Mouse (Mus musculus) Patski (cell line): ENCODE measurements around the gene Bag5. TPM values are rescaled to one million over a fixed set of nuclear protein-coding genes. Genes with fewer than 3 reads are reported as not detected.

ENCODE experiments used
- ATAC-seq: fragments of 100-300 bp; one replicate; pipeline ENCODE4 v1.8.0; 2021
- CTCF ChIA-PET: fragments of 350-600 bp; sonication (Branson Sonifier 250); formaldehyde crosslinking; loops from one replicate; lab custom pipeline; 2022; ENCODE audit warnings: inconsistent platforms; lab: Charles Lee
- POLR2A ChIA-PET: fragments of 350-600 bp; sonication (Branson Sonifier 250); formaldehyde crosslinking; loops from one replicate; lab custom pipeline; 2022; ENCODE audit warnings: antibody characterized with exemption, inconsistent platforms; lab: Charles Lee
- DNase-seq: peaks from one replicate; pipeline ENCODE4 v3.0.0-alpha.2; 2011; ENCODE audit warnings: low read depth, low spot score
- H3K27me3 ChIP-seq: fragments of 371-371 bp; one replicate; pipeline ENCODE4 v1.5.1; 2021
- CTCF ChIP-seq: fragments of 100-300 bp; IDR thresholded peaks from one replicate; pipeline ENCODE4 v1.5.1; 2021
- in situ Hi-C: fragments of 300-500 bp; cut with MboI; formaldehyde crosslinking; loops from 3 replicates; pipeline ENCODE4 v1.11.1; 2018; ENCODE audit warnings: low pct_unique_long_range_greater_than_20kb, mixed read lengths
- polyA plus RNA-seq: library from polyadenylated mRNA; unstranded; gene quantifications from one replicate; pipeline ENCODE4 v1.2.3, GENCODE M21; 2021

Bag5 gene
- polyA plus RNA-seq, 1 experiment from 2014 or later: 40.1 TPM

- TF ChIP-seq CTCF: no peak
- in situ Hi-C loops: no loop called here
- no peak for ATAC-seq
- DNase-seq: no peak
- ChIA-PET POLR2A (no interaction called here), CTCF (interaction anchor here (0.9 kb wide), 1 partner anchor 67 kb away, joined by 3 read pairs; no protein-coding TSS in a partner anchor)
- no peaks in the 10 kb centered on the region for H3K27me3 ChIP-seq
Measured at GRCm38 (mm10) chr12:111734912-111735311, 21.9 kb upstream of the Bag5 start.

- no peak for TF ChIP-seq CTCF
Measured at GRCm38 (mm10) chr12:111732921-111733320, 19.9 kb upstream of the Bag5 start.

GRCm38 (mm10) chr12:111731822-111732807, 19.1 kb upstream of the Bag5 start:
- ChIA-PET CTCF (interaction anchor here (1.0 to 1.2 kb wide), 3 partner anchors 44 to 65 kb away, joined by 3 to 7 read pairs (median 3); no protein-coding TSS in a partner anchor), POLR2A (interaction anchor here (1.5 kb wide), 1 partner anchor 9 kb away, joined by 4 read pairs; no protein-coding TSS in a partner anchor)
- in situ Hi-C loops: no loop called here
- no peaks in the 10 kb centered on the region for H3K27me3 ChIP-seq
- DNase-seq: no peak
- peak; percentile 89 for TF ChIP-seq CTCF
- ATAC-seq: peak; percentile 57

More at GRCm38 (mm10) chr12:111732921-111733320, 19.9 kb upstream of the Bag5 start:
- POLR2A ChIA-PET: interaction anchor here (0.7 kb wide), 1 partner anchor 67 kb away, joined by 3 read pairs; no protein-coding TSS in a partner anchor
- no peak for DNase-seq
- no peak for ATAC-seq
- no peaks in the 10 kb centered on the region for H3K27me3 ChIP-seq
- CTCF ChIA-PET: interaction anchor here (1.1 kb wide), 1 partner anchor 66 kb away, joined by 3 read pairs; no protein-coding TSS in a partner anchor
- in situ Hi-C loops: no loop called here

GRCm38 (mm10) chr12:111727956-111728355, 14.9 kb upstream of the Bag5 start:
- H3K27me3 ChIP-seq: no peaks in the 10 kb centered on the region
- DNase-seq (no peak), ATAC-seq (no peak)
- POLR2A ChIA-PET: no interaction called here
- in situ Hi-C loops: loop anchor here (5.0 kb wide), 1 partner anchor 71 kb away; no protein-coding TSS in a partner anchor
- CTCF ChIA-PET: no interaction called here
- no peak for TF ChIP-seq CTCF

- ATAC-seq (no peak), DNase-seq (no peak)
- in situ Hi-C loops: loop anchor here (5.0 kb wide), 1 partner anchor 69 kb away; no protein-coding TSS in a partner anchor
- ChIA-PET CTCF (no interaction called here), POLR2A (no interaction called here)
- H3K27me3 ChIP-seq: no peaks in the 10 kb centered on the region
- TF ChIP-seq CTCF: no peak
Measured at GRCm38 (mm10) chr12:111726122-111726463, 13.0 kb upstream of the Bag5 start.

- CTCF ChIA-PET: no interaction called here
- POLR2A ChIA-PET: interaction anchor here (1.1 kb wide), 1 partner anchor 13 kb away, joined by 3 read pairs; no protein-coding TSS in a partner anchor
- no peak for TF ChIP-seq CTCF
- in situ Hi-C loops: loop anchor here (5.0 kb wide), 1 partner anchor 68 kb away; no protein-coding TSS in a partner anchor
- no peaks in the 10 kb centered on the region for H3K27me3 ChIP-seq
- DNase-seq (no peak), ATAC-seq (no peak)
Measured at GRCm38 (mm10) chr12:111725338-111726121, 12.5 kb upstream of the Bag5 start.

DNA sequence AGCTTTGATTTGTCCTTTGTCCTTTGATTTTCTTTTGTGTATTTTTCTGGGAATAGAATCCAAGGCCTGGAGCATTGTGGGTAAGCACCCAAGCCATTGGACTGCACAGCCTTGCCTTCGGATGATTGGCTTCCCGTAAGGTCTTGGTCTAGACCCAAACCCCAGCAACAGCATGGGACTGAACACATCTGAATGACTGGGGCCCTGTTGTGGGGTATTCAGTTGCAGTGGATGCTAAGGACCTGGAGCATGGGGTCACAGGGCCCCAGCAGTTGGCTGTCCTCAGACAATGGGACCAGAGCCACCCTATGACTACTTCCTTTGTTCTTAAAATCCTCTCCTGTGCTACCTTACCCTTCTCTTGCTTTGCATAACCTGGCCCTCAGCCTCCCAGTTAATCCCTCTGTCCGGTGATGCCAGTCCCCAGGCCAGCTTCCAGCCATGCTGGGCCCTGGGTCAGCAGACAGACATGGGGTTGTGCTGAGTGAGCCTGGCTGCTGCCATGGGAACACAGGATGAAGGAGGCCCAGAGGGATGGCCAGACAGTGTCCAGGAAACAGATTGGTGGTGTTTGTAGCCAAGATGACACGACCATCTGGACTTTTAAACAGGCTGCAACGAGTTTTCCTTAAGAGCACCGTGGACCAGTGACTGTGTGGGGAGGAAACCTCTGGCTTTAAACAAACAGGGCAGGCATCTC, 11.7 kb upstream of the Bag5 start:
- H3K27me3 ChIP-seq: no peaks in the 10 kb centered on the region
- no peak for ATAC-seq
- DNase-seq: no peak
- ChIA-PET CTCF (interaction anchor here (1.5 kb wide), 1 partner anchor 14 kb away, joined by 3 read pairs; no protein-coding TSS in a partner anchor), POLR2A (interaction anchor here (1.1 kb wide), 1 partner anchor 12 kb away, joined by 3 read pairs; no protein-coding TSS in a partner anchor)
- TF ChIP-seq CTCF: no peak
- in situ Hi-C loops: loop anchor here (5.0 kb wide), 1 partner anchor 67 kb away; no protein-coding TSS in a partner anchor

DNA sequence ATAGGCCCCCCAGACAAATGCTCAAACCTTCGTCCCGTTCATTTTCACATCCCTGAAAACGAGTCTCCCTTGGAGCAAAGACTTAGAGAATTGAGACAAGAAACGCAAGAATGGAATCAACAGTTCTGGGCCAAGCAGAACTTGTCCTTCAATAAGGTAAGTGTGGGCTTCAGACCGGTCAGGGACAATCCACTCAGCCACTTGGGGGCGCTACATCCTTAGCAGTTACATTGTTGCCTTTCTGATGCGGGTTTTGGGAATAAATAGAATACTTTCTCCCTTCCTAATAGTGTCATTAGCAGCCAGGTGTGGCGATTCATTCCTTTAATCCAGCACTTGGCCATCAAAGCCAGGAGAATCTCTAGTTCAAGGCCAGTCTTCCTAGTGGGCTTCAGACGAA, 9.6 kb upstream of the Bag5 start:
- in situ Hi-C loops: no loop called here

DNA sequence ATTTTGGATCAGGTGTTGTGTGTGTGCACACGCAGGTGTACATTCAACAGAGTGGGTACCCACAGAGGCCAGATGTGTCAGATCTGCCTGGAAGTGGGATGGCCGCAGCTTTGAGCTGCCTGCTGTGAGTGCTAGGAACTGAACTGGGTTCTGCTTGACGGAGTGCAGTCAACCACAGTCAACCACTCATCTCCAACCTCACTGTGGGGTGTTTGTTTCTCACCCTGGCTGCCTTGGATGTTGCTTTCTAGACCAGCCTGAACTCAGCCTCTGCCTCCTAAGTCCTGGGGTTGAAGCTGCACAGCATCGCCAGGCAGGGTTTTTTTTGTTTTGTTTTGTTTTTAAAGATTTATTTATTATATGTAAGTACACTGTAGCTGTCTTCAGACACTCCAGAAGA, 7.2 kb upstream of the Bag5 start:
- no peak for TF ChIP-seq CTCF
- POLR2A ChIA-PET: interaction anchor here (1.4 kb wide), 1 partner anchor 15 kb away, joined by 3 read pairs; no protein-coding TSS in a partner anchor
- in situ Hi-C loops: no loop called here
- DNase-seq: no peak
- ATAC-seq: no peak
- CTCF ChIA-PET: no interaction called here
- no peaks in the 10 kb centered on the region for H3K27me3 ChIP-seq

More for the DNA sequence above, 9.6 kb upstream of the Bag5 start:
- no peak for DNase-seq
- ATAC-seq: no peak
- POLR2A ChIA-PET: interaction anchor here (1.3 kb wide), 1 partner anchor 9 kb away, joined by 4 read pairs; no protein-coding TSS in a partner anchor
- H3K27me3 ChIP-seq: no peaks in the 10 kb centered on the region
- peak; percentile 63 for TF ChIP-seq CTCF
- CTCF ChIA-PET: no interaction called here
